Mouse (Mus musculus): ENCODE measurements around the gene Gm960.

GRCm38 (mm10) chr19:4712156-4712780 is 13.8 kb upstream of the Gm960 start:
- TF ChIP-seq CTCF (IDR thresholded peaks at IDR 0.05; ENCODE audit: low read depth) (no peak), EP300 (IDR thresholded peaks at IDR 0.05; ENCODE audit: low read depth) (no peak)
